Mouse (Mus musculus) liver, embryonic 15.5 days (tissue): ENCODE results near the gene Afap1l2. TPM values are rescaled to one million over a fixed set of nuclear protein-coding genes. Genes with fewer than 3 reads are reported as not detected.
A peak's percentile ranks its signal among the peaks of the same experiment; 100 is the strongest.

Experiments
- ATAC-seq: fragments of 200-750 bp; cut with Nextera tagmentation; 2 replicates; pipeline ENCODE4 v1.8.0; 2017; ENCODE audit warnings: moderate number of reproducible peaks, mild to moderate bottlenecking, moderate library complexity; ENCODE audit not compliant: insufficient read depth
- H3K27ac ChIP-seq: fragments of 300-500 bp; sonication (generic); replicated peaks from 2 replicates; pipeline ENCODE4 v1.5.1; 2015; ENCODE audit warnings: mild to moderate bottlenecking, inconsistent platforms
- H3K27me3 ChIP-seq: fragments of 300-500 bp; sonication (generic); 2 replicates; pipeline ENCODE4 v1.6.1; 2015; ENCODE audit warnings: mild to moderate bottlenecking, inconsistent platforms
- H3K36me3 ChIP-seq: fragments of 300-500 bp; sonication (generic); replicated peaks from 2 replicates; pipeline ENCODE4 v1.6.1; 2015; ENCODE audit warnings: moderate library complexity, mild to moderate bottlenecking, inconsistent platforms
- H3K4me1 ChIP-seq: fragments of 300-500 bp; sonication (generic); replicated peaks from 2 replicates; pipeline ENCODE4 v1.6.1; 2015; ENCODE audit warnings: inconsistent platforms
- H3K4me2 ChIP-seq: fragments of 300-500 bp; sonication (generic); 2 replicates; pipeline ENCODE4 v1.6.1; 2015; ENCODE audit warnings: moderate library complexity, mild to moderate bottlenecking, inconsistent platforms
- H3K4me3 ChIP-seq: fragments of 300-500 bp; sonication (generic); replicated peaks from 2 replicates; pipeline ENCODE4 v1.5.1; 2015; ENCODE audit warnings: mild to moderate bottlenecking, inconsistent platforms
- H3K9ac ChIP-seq: fragments of 300-500 bp; sonication (generic); 2 replicates; pipeline ENCODE4 v1.6.1; 2015; ENCODE audit warnings: moderate library complexity, mild to moderate bottlenecking, inconsistent platforms
- H3K9me3 ChIP-seq: fragments of 300-500 bp; sonication (generic); replicated peaks from 2 replicates; pipeline ENCODE4 v1.6.1; 2016; ENCODE audit warnings: inconsistent platforms
- WGBS: fragments of 180-500 bp; shearing (Covaris S2); methylation state at CpG from one replicate; pipeline ENCODE4 v1.1.7; 2015; ENCODE audit warnings: mixed read lengths; ENCODE audit not compliant: insufficient replicate concordance; 5-methylcytosine and 5-hydroxymethylcytosine counted together
- polyA plus RNA-seq: library from polyadenylated mRNA; unstranded; fragments of >200 nt; fragmentation: Nextera tagmentation; extraction: Ambion mirVana; gene quantifications from 2 replicates; pipeline ENCODE4 v1.2.1, GENCODE M21; 2015

Afap1l2 gene
- polyA plus RNA-seq, 1 experiment from 2014 or later = 1.0 TPM

DNA sequence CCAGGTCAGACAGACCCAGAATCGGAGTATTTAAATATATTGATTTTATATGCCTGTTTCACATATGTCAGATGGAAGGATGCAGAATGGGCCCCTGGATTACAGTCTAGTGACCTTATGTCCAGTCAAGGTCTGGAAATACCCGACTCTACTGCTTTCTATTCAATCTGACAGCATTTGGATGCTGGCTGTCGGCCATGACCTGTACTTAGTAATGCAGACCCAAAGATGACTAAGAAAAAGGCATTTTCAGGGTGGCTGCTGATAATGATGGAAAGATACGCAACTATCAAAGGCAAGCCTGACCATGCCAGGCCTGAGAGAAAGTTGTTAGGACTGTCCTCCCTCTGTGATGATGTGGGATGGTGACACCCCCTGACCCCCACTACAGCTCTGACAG lies 14.3 kb downstream of the Afap1l2 start:
- H3K4me1 ChIP-seq = no peaks in the 10 kb centered on the region
- no peak overlapping the region for H3K4me2 ChIP-seq
- 56% methylated on average over 4 of the region's 4 CpGs for WGBS
- ATAC-seq = no peak
- no peak overlapping the region for H3K27ac ChIP-seq
- no peaks in the 10 kb centered on the region for H3K9me3 ChIP-seq
- no peak overlapping the region for H3K9ac ChIP-seq
- no peaks in the 10 kb centered on the region for H3K36me3 ChIP-seq
- H3K4me3 ChIP-seq = no peak overlapping the region
- no peaks in the 10 kb centered on the region for H3K27me3 ChIP-seq

DNA sequence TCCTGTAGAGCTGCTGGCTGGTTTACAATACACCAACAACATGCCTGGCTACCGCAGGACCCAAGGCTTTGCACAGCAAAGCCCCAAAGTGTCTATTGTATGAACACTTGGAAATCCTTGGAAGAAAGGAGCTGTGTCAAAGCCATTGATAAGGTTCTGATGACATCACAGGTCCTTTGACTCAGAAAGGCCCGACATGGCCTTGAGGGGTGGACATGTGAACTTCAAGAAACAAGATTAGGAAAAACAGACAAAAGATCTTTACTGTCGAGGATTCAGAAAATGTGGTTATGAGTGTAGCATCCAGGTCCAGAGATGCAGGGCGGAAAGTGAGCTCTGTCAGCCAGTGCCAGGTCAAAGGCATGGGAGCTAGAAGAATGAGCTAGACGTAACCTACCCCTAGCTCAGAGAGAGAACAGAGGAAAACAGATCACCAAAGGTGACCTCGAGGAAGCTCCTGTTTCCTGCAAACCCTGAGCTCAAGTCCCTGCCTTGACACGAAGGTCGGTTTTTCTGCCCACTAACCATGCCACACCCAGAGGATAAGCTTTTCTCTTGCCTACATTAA lies 15.0 kb downstream of the Afap1l2 start:
- WGBS = 44% methylated on average over 8 of the region's 8 CpGs
- Histone ChIP-seq H3K4me3 (no peak overlapping the region), H3K36me3 (no peaks in the 10 kb centered on the region), H3K4me2 (no peak overlapping the region), H3K9ac (no peak overlapping the region), H3K27me3 (no peaks in the 10 kb centered on the region), H3K4me1 (no peaks in the 10 kb centered on the region), H3K9me3 (no peaks in the 10 kb centered on the region), H3K27ac (no peak overlapping the region)
- no peak for ATAC-seq

DNA sequence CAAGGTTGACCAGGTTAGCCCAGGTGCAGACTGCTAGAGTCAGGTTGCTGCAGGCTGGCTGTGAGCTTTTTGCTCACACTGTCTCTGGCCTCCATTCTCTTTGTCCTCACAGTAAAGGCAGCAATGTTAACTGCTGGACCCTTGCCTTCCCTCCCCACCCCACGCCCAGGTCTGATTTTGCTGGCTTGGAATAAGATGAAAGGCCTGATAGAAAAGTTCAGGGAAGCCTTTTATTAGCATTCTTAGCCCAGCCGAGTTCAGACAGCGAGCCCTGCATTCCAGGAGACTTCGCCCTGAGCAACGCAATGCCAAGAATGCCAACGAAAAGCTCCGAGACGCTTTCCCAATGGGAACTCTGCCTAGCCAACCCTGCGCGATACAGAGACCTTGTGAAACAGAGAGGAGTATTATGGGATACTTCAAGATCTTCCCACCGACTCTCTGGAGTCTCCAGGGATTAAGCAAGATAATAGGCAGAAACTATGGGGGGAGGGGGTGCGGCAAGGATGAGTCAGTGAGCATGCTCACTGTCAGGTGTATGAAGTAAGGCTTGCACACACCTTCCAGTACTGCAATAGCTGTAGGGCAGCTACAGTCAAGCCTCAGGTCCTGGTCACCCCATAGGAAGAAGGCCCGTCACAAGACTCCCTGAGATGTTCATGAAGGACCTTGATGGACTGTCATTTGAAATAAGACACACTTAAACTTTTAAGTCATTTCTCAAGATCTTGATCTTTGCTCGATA lies 17.5 kb downstream of the Afap1l2 start:
- Histone ChIP-seq H3K4me1 (no peaks in the 10 kb centered on the region), H3K9me3 (no peaks in the 10 kb centered on the region), H3K27me3 (no peaks in the 10 kb centered on the region), H3K4me2 (no peak overlapping the region), H3K9ac (no peak overlapping the region), H3K36me3 (no peaks in the 10 kb centered on the region), H3K4me3 (no peak overlapping the region), H3K27ac (no peak overlapping the region)
- 59% methylated on average over 14 of the region's 14 CpGs for WGBS
- ATAC-seq = no peak

DNA sequence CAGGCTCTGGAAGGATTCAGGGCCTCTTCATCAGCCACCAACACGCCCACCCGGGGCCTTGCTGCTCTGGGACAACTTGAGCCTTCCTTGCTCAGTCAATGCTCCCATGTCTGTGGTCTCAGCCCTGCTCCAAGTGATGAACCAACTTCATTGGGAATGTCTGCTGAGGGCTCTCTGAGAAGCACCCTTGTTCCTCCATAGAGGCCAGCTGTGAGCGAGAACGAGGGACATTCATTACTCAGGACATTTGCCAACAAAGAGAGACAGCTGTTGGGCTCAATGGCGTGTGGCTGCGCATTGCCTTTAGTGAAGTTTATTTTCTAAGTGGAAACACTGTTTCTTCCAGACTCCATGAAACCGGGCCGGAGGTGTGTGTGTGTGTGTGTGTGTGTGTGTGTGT lies 18.9 kb downstream of the Afap1l2 start:
- no peak for ATAC-seq
- 75% methylated on average over 8 of the region's 8 CpGs for WGBS
- Histone ChIP-seq H3K9me3 (no peaks in the 10 kb centered on the region), H3K4me2 (no peak overlapping the region), H3K4me3 (no peak overlapping the region), H3K9ac (no peak overlapping the region), H3K27me3 (no peaks in the 10 kb centered on the region), H3K4me1 (no peaks in the 10 kb centered on the region), H3K27ac (no peak overlapping the region), H3K36me3 (no peaks in the 10 kb centered on the region)

DNA sequence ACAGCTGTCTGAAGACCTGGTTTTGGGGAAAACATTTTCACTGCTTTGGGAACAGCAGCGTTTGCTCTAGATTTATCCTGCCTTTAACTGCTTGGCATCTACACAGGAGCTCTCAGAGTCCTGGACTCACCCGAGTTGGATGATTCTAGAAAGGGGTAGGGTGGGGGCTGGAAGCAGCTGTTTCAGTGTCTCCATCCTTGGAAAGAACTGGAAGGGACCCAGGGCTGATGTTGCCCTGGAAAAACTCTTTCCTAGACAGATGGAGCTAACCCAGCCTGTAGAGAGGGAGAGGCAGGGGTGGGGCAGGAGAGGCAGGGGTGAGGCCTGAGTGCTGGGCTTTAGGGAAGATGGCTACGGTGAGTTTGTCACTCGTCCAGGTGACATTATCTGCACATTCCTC lies 23.8 kb downstream of the Afap1l2 start:
- H3K4me1 ChIP-seq = no peaks in the 10 kb centered on the region
- H3K27ac ChIP-seq = no peak overlapping the region
- H3K36me3 ChIP-seq = no peaks in the 10 kb centered on the region
- no peaks in the 10 kb centered on the region for H3K27me3 ChIP-seq
- 49% methylated on average over 4 of the region's 4 CpGs for WGBS
- H3K4me3 ChIP-seq = no peak overlapping the region
- H3K9me3 ChIP-seq = no peaks in the 10 kb centered on the region
- no peak overlapping the region for H3K9ac ChIP-seq
- no peak for ATAC-seq
- no peak overlapping the region for H3K4me2 ChIP-seq

DNA sequence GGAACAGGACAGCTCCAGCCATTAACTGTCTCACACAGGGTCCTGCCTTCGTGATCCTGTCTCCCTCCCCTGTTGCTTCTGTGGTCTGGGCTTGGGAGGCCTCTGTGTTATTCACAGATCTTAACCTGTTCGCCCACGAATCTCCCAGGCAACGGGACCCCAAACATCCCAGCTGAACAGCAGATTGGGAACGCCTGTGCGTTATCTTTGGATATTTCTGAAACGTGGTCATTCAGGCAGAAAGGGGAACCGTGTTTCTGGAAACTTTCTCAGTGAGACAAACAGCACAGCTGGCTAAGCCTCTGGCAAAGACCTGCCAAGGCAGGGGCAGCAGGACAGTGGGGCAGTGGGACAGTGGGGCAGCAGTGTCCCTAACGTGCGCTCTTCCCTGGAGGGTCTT lies 24.3 kb downstream of the Afap1l2 start:
- Histone ChIP-seq H3K4me3 (no peak overlapping the region), H3K4me2 (no peak overlapping the region), H3K9me3 (no peaks in the 10 kb centered on the region), H3K4me1 (no peaks in the 10 kb centered on the region), H3K27me3 (no peaks in the 10 kb centered on the region), H3K36me3 (no peaks in the 10 kb centered on the region), H3K9ac (no peak overlapping the region), H3K27ac (no peak overlapping the region)
- ATAC-seq = no peak
- WGBS = 39% methylated on average over 10 of the region's 10 CpGs

DNA sequence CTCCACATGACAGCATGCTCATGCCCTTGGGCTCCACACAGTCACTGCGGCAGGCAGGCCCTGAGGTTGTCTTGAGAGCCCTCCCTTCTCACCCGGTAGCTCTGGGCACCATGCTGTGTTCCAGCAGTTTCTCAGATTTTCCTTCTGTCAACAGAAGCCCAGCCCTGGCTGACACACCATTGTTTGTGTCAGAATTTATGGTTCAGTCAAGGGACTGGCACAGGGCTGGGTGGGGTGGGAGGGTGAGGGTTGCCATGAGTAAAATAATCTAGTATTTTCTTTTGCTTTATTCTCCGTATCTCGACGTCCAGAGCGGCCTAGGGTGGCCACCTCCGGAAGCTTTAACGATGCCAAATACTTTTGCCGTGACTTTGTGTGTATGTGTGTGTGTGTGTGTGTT lies 26.3 kb downstream of the Afap1l2 start:
- ATAC-seq = no peak

DNA sequence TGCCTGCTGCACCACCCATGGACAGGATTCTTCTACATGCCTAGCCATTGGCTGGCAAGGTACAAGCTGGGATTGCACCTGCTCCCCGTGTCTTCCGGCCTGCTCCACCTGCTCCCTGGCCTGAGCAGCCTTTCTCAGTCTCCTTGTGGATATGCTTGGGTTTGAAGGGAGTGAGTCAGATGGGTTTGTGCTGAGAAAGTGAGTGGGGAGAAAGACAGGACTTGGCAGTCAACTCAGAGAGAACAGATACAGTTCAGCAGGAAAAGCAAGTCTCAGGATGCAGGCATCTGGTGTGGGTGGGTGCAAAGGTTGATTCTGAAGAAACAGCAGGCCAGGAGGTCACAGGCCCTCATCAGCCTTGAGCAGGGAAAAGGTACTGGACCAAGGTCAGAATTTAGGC lies 27.2 kb downstream of the Afap1l2 start:
- Histone ChIP-seq H3K4me3 (no peak overlapping the region), H3K27ac (no peak overlapping the region), H3K9me3 (no peaks in the 10 kb centered on the region), H3K27me3 (no peaks in the 10 kb centered on the region), H3K9ac (no peak overlapping the region), H3K4me1 (peaks cover 11% of the 10 kb centered on the region; the same call in 1 of the 2 replicates), H3K36me3 (no peaks in the 10 kb centered on the region), H3K4me2 (no peak overlapping the region)
- WGBS = 92% methylated on average over 2 of the region's 2 CpGs
- ATAC-seq = no peak

More for the DNA sequence above, 26.3 kb downstream of the Afap1l2 start:
- Histone ChIP-seq H3K36me3 (no peaks in the 10 kb centered on the region), H3K4me3 (no peak overlapping the region), H3K4me1 (peaks cover 11% of the 10 kb centered on the region; the same call in 1 of the 2 replicates), H3K4me2 (no peak overlapping the region), H3K9ac (no peak overlapping the region), H3K27ac (no peak overlapping the region), H3K27me3 (no peaks in the 10 kb centered on the region), H3K9me3 (no peaks in the 10 kb centered on the region)
- 72% methylated on average over 9 of the region's 9 CpGs for WGBS

DNA sequence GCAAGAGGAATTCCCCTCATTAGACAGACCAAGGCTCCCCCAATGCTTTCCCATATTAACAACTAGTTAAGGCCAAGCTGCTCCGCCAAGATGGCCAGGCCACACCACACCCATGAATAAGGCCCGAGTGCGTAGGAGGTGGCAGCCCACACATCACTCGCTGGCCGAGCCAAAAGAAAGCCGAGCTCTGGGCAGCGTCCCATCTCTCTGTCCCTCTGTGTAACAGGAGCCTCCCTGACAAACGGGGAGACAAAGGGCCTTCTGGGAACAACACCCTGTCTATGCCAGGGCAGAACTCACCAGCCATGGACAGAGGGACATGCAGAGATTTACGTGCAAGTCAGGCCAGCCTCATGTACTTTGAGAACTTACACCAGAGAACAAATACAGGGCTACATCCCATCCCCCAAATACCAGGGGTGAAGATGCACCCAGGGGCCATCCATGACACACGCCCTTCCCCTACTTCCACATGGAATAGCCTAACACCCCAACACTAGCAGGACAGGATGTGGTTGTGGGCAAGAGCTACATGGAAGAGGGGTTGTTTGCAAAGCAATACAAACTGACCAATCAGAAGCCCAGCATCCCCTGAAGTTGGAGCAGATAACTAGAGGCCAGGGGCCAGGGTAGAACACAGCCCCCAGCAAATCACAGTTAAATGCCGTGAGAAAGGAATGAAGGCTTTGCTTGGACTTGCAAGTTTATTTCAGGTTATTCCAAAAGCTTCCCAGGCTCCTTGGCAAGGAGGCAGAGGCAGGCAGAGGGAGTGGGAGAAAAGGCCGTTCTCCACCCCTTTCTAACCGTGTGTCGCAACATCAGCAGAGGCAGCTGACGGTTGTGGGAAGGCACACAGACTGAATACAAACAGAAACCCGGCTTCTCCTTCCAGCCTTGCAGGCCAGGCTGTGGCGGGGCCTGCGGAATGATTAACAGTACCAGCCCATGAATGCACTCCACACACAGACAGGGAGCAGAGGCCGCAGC lies 30.8 kb downstream of the Afap1l2 start:
- H3K27ac ChIP-seq = 0 out of 2 replicates have a peak overlapping the region, but pooled peaks have one; percentile 53

DNA sequence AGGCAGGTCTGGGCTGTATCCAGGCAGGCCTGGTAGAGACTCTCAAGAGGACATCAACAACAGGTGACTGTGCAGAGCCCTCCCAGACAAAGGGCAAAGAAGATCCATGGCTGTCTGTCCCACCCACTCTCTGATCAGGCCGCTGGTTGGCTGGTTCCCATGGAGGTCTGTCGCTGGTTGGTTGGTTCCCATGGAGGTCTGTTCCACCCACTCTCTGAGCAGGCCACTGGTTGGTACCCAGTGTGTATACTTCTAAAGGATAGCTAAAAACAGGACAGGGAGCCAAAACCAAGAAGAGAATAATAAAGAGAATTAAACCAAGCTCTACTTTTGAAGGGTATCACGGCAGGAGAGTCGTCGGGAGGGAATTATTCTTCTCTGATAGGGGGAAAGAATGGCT lies 31.5 kb downstream of the Afap1l2 start:
- no peak overlapping the region for H3K4me2 ChIP-seq
- H3K9me3 ChIP-seq = no peaks in the 10 kb centered on the region
- ATAC-seq = no peak
- H3K4me3 ChIP-seq = no peak overlapping the region
- no peaks in the 10 kb centered on the region for H3K27me3 ChIP-seq
- H3K36me3 ChIP-seq = no peaks in the 10 kb centered on the region
- 79% methylated on average over 5 of the region's 5 CpGs for WGBS
- no peak overlapping the region for H3K9ac ChIP-seq
- H3K27ac ChIP-seq = no peak overlapping the region
- H3K4me1 ChIP-seq = peaks cover 11% of the 10 kb centered on the region; the same call in 1 of the 2 replicates

More for the DNA sequence above, 30.8 kb downstream of the Afap1l2 start:
- H3K27me3 ChIP-seq = no peaks in the 10 kb centered on the region
- WGBS = 56% methylated on average over 19 of the region's 19 CpGs
- H3K9me3 ChIP-seq = no peaks in the 10 kb centered on the region
- H3K4me2 ChIP-seq = no peak overlapping the region
- no peak overlapping the region for H3K4me3 ChIP-seq
- ATAC-seq = peak; percentile 72
- H3K4me1 ChIP-seq = peaks cover 11% of the 10 kb centered on the region; the same call in 1 of the 2 replicates
- no peaks in the 10 kb centered on the region for H3K36me3 ChIP-seq
- no peak overlapping the region for H3K9ac ChIP-seq

DNA sequence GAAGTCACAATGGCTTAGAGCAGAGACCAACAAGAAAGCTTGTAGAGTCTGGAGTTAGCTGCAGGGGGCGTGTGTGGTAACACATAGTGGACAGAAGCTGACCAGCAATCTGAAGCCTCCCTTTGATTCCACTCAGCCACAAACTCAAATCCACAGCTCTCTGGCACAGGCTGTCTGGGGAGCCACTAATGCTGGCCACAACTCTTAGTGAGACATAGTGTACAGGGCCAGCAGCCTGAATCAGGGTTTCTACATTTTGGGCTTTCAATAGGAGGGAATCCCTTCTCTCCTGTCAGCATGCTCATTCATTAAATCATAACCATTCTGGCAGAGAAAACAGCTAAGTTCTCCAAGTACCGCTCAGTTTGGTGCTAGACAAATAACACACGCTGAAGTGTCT lies 32.5 kb downstream of the Afap1l2 start:
- H3K4me2 ChIP-seq = no peak overlapping the region
- peaks cover 11% of the 10 kb centered on the region; the same call in 1 of the 2 replicates for H3K4me1 ChIP-seq
- no peak for ATAC-seq
- H3K36me3 ChIP-seq = no peaks in the 10 kb centered on the region
- WGBS = 64% methylated on average over 3 of the region's 3 CpGs
- no peak overlapping the region for H3K9ac ChIP-seq
- no peak overlapping the region for H3K27ac ChIP-seq
- H3K9me3 ChIP-seq = no peaks in the 10 kb centered on the region
- no peak overlapping the region for H3K4me3 ChIP-seq
- H3K27me3 ChIP-seq = no peaks in the 10 kb centered on the region
